Mouse (Mus musculus) lung, adult 2 months (tissue): ENCODE measurements at regions not wholly inside any gene's neighbourhood (a gene's known extent, or its start where the extent isn't known, plus 50 kb on each side); places are given as distances from the start of the nearest gene placed in this dataset.

ENCODE experiments used
- CTCF ChIP-seq: fragments of 200-500 bp; IDR thresholded peaks from 2 replicates; pipeline ENCODE4 v1.5.1; 2011; ENCODE audit warnings: mild to moderate bottlenecking, low read length, control low read depth; ENCODE audit not compliant: insufficient read depth
- POLR2A ChIP-seq: fragments of 200-500 bp; IDR thresholded peaks from 2 replicates; pipeline ENCODE4 v1.6.1; 2011; ENCODE audit warnings: low read depth, mild to moderate bottlenecking, control low read depth, low read length, borderline replicate concordance; ENCODE audit errors: extremely low read depth

DNA sequence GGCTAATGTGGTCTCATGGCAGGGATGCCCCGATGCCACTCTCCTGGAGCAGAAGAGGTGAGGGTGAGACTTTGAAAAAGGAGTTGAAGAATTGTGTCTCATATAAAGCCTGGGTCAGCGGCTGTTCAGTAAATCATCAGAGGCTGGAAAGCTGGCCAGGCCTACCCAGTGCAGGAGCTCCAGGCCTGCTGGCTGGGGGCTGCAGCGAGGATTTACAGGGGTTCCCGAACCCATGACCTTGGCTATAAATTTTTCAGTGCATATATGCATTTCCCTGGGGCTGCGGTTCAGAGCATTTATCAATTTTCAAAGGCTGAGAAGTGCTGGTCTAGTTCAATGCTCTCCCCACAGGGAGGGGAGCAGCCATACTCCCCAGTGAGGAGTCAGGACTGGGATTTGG, 70.9 kb upstream of the Aldh1b1 start:
- TF ChIP-seq CTCF: no peak
- no peak for TF ChIP-seq POLR2A
